Mouse (Mus musculus) cerebellum, postnatal 14 days (tissue): ENCODE results near the gene Vmn1r121.
"Not testable (repeated sequence)": the region's sequence is repeated elsewhere in the genome, so short reads cannot be mapped to it uniquely, and the experiment has no call there.

ENCODE experiments used
- DNase-seq, 2 experiments: peaks; one replicate each; pipeline ENCODE4 v3.0.0; 2021; ENCODE audit warnings: mixed read lengths in 2 of 2

The Vmn1r121 gene

GRCm38 (mm10) chr7:21098413-21098812, at the start of gene Vmn1r121:
Gene Vmn1r121 (minus strand): TSS chr7:21098513.
- DNase-seq = not testable (repeated sequence)

DNA sequence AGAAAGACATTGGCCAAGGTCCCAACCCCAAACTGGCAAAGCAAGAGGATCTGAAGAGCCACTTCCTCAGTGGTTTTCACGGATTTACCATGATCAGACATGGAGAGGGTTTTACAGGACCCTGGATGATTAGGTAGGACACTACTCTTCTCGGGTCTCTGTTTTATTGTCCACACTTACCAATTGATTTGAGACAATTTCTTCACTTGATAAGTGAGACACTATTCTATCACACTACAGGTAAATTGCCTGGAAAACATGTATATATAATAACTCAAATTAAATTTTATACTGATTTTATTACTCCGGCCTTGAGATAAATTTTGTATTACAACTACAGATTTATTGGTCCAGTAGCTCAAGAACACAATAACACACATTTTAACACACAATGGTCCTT, 35.7 kb upstream of the Vmn1r121 start, which contains the start of gene Vmn1r122:
Vmn1r122 (minus strand) TSS at position 101 of the 400 bp plus-strand sequence.
- not testable (repeated sequence) for DNase-seq

DNA sequence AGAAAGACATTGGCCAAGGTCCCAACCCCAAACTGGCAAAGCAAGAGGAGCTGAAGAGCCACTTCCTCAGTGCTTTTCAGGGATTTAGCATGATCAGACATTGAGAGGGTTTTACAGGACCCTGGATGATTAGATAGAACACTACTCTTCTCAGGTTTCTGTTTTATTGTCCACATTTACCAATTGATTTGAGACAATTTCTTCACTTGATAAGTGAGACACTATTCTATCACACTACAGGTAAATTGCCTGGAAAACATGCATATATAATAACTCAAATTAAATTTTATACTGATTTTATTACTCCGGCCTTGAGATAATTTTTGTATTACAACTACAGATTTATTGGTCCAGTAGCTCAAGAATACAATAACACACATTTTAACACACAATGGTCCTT, 44.6 kb downstream of the Vmn1r121 start, which contains the start of gene Vmn1r120:
Vmn1r120 (minus strand) TSS at position 101 of the 400 bp plus-strand sequence.
- not testable (repeated sequence) for DNase-seq
